Mouse (Mus musculus) midbrain, embryonic 13.5 days (tissue): ENCODE data around the gene Chrna1. TPM values are rescaled to one million over a fixed set of nuclear protein-coding genes. Genes with fewer than 3 reads are reported as not detected.
"Not testable (repeated sequence)": the region's sequence is repeated elsewhere in the genome, so short reads cannot be mapped to it uniquely, and the experiment has no call there.

Experiments
- ATAC-seq: fragments of 200-750 bp; cut with Nextera tagmentation; 2 replicates; pipeline ENCODE4 v1.8.0; 2017; ENCODE audit warnings: mild to moderate bottlenecking, moderate TSS enrichment, moderate library complexity
- H3K27ac ChIP-seq: fragments of 300-500 bp; sonication (generic); 2 replicates; pipeline ENCODE4 v1.5.1; 2015; ENCODE audit warnings: inconsistent platforms, mild to moderate bottlenecking, moderate library complexity
- H3K27me3 ChIP-seq: fragments of 300-500 bp; sonication (generic); 2 replicates; pipeline ENCODE4 v1.6.1; 2015; ENCODE audit warnings: mild to moderate bottlenecking, inconsistent platforms
- H3K36me3 ChIP-seq: fragments of 300-500 bp; sonication (generic); 2 replicates; pipeline ENCODE4 v1.6.1; 2015; ENCODE audit warnings: mild to moderate bottlenecking, inconsistent platforms
- H3K4me1 ChIP-seq: fragments of 300-500 bp; sonication (generic); replicated peaks from 2 replicates; pipeline ENCODE4 v1.6.1; 2015; ENCODE audit warnings: inconsistent platforms
- H3K4me2 ChIP-seq: fragments of 300-500 bp; sonication (generic); replicated peaks from 2 replicates; pipeline ENCODE4 v1.6.1; 2015; ENCODE audit warnings: moderate library complexity, mild to moderate bottlenecking, inconsistent platforms
- H3K4me3 ChIP-seq: fragments of 300-500 bp; sonication (generic); replicated peaks from 2 replicates; pipeline ENCODE4 v1.5.1; 2015; ENCODE audit warnings: mild to moderate bottlenecking, inconsistent platforms
- H3K9ac ChIP-seq: fragments of 300-500 bp; sonication (generic); replicated peaks from 2 replicates; pipeline ENCODE4 v1.6.1; 2015; ENCODE audit warnings: mild to moderate bottlenecking, inconsistent platforms
- H3K9me3 ChIP-seq: fragments of 300-500 bp; sonication (generic); 2 replicates; pipeline ENCODE4 v1.6.1; 2016; ENCODE audit warnings: mild to moderate bottlenecking, inconsistent platforms
- WGBS: fragments of 180-500 bp; shearing (Covaris S2); methylation state at CpG from one replicate; pipeline ENCODE4 v1.1.7; 2015; 5-methylcytosine and 5-hydroxymethylcytosine counted together
- polyA plus RNA-seq: library from polyadenylated mRNA; unstranded; fragments of >200 nt; fragmentation: Nextera tagmentation; extraction: Ambion mirVana; gene quantifications from 2 replicates; pipeline ENCODE4 v1.2.1, GENCODE M21; 2015

The Chrna1 gene
- polyA plus RNA-seq, 1 experiment from 2014 or later: 0.12 TPM

GRCm38 (mm10) chr2:73571304-73571703 is 8.8 kb downstream of the Chrna1 start:
- Histone ChIP-seq H3K27me3 (peaks cover 20% of the 10 kb centered on the region), H3K9ac (no peak overlapping the region), H3K4me1 (peaks cover 11% of the 10 kb centered on the region), H3K4me3 (no peak overlapping the region), H3K4me2 (no peak overlapping the region), H3K36me3 (no peaks in the 10 kb centered on the region), H3K9me3 (no peaks in the 10 kb centered on the region), H3K27ac (no peak overlapping the region)
- no peak for ATAC-seq
- WGBS: 95% methylated on average over 9 of the region's 9 CpGs

DNA sequence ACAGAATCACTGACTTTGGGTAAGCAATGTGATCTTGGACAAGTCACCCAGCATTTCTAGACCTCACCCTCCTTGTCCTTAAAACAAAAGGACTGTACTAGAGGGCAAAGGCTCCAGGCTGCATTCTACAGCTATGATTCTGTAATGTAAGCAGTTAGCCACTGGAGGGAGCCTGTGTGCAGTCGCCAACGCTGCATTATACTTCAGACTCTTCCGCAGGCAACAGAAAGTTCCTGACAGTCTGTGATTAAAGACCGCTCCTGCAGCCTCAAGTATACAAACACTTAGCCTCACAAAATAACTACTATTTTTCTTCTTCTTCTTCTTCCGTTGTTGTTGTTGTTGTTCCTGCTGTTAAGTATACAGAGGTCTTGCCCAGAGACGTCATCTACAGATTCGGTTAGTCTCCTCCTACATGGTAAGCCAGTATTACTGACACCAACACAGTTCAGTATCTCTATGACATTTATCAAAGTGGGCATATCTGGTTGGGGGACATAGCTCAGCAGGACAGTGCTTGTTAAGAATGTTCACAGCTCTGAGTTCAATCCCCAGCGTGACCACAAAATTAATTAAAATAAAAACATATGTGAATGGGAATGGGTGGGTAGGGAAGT is 13.0 kb downstream of the Chrna1 start:
- ATAC-seq: 0 out of 2 replicates have a peak, but pooled peaks have one; percentile 37
- no peak overlapping the region for H3K4me3 ChIP-seq
- no peaks in the 10 kb centered on the region for H3K9me3 ChIP-seq
- H3K27me3 ChIP-seq: peaks cover 17% of the 10 kb centered on the region
- 30% methylated on average over 8 of the region's 8 CpGs for WGBS
- no peak overlapping the region for H3K27ac ChIP-seq
- H3K4me2 ChIP-seq: peak overlapping the region; percentile 29; the same call in 1 of the 2 replicates
- H3K36me3 ChIP-seq: no peaks in the 10 kb centered on the region
- H3K4me1 ChIP-seq: peaks cover 12% of the 10 kb centered on the region
- no peak overlapping the region for H3K9ac ChIP-seq

DNA sequence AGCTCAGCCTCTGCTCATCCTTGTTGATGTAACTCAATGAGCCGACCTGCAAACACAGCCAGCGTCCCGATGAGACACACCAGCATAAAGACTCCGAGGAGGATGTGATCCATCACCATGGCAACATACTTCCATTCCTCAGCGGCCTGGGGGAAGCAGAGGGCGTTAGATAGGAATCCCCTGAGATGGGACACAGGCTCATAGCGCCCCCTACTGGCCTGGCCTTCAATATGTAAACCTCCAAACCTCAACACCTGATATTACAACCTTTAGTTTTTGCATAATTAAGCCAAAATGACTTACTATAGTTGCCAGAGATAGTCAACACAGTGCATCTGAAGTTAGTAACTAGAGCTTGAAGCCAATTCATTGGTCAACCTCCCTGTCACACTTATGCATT is 14.0 kb downstream of the Chrna1 start:
- no peak overlapping the region for H3K4me2 ChIP-seq
- ATAC-seq: no peak
- 10% methylated on average over 7 of the region's 7 CpGs for WGBS
- no peaks in the 10 kb centered on the region for H3K36me3 ChIP-seq
- H3K27ac ChIP-seq: no peak overlapping the region
- H3K4me1 ChIP-seq: peaks cover 18% of the 10 kb centered on the region
- no peak overlapping the region for H3K9ac ChIP-seq
- H3K4me3 ChIP-seq: no peak overlapping the region
- H3K9me3 ChIP-seq: no peaks in the 10 kb centered on the region
- peaks cover 17% of the 10 kb centered on the region for H3K27me3 ChIP-seq

- no peak for ATAC-seq
- H3K9ac ChIP-seq: no peak overlapping the region
- no peaks in the 10 kb centered on the region for H3K9me3 ChIP-seq
- H3K4me1 ChIP-seq: peaks cover 18% of the 10 kb centered on the region
- H3K36me3 ChIP-seq: no peaks in the 10 kb centered on the region
- H3K4me3 ChIP-seq: no peak overlapping the region
- WGBS: 82% methylated on average over 7 of the region's 7 CpGs
- H3K27ac ChIP-seq: no peak overlapping the region
- H3K4me2 ChIP-seq: no peak overlapping the region
- H3K27me3 ChIP-seq: peaks cover 13% of the 10 kb centered on the region; the same call in 1 of the 2 replicates
Measured at GRCm38 (mm10) chr2:73563690-73564089, 16.4 kb downstream of the Chrna1 start.

- 96% methylated on average over 9 of the region's 9 CpGs for WGBS
- Histone ChIP-seq H3K4me2 (no peak overlapping the region), H3K9me3 (no peaks in the 10 kb centered on the region), H3K4me3 (no peak overlapping the region), H3K36me3 (no peaks in the 10 kb centered on the region), H3K27me3 (peaks cover 5% of the 10 kb centered on the region; the same call in 1 of the 2 replicates), H3K27ac (no peak overlapping the region), H3K4me1 (peaks cover 18% of the 10 kb centered on the region), H3K9ac (no peak overlapping the region)
- no peak for ATAC-seq
Measured at GRCm38 (mm10) chr2:73562656-73563055, 17.5 kb downstream of the Chrna1 start.

DNA sequence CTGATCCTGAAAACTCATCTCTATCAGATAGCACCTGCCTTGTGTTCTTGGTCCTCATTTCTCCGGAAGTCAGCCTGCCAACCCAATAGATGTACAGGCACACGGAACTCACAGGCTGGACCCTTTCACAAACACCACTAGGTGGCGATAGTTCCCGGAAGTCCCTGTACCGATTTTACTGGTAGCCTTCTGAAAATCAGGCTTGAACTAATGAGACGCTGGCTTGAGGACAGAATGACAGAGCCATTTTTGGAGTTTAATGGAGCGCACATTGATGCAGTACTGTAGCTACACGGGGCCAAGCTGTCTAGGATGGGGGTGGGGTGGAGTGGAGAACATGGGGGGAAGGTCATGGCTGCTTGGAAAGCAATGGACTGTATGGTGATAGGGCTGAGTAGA is 18.5 kb downstream of the Chrna1 start:
- H3K9ac ChIP-seq: no peak overlapping the region
- no peaks in the 10 kb centered on the region for H3K36me3 ChIP-seq
- peaks cover 17% of the 10 kb centered on the region for H3K4me1 ChIP-seq
- H3K27me3 ChIP-seq: peaks cover 5% of the 10 kb centered on the region; the same call in 1 of the 2 replicates
- peak overlapping the region; percentile 62 for H3K4me2 ChIP-seq
- ATAC-seq: peak; percentile 61
- no peak overlapping the region for H3K27ac ChIP-seq
- 4% methylated on average over 8 of the region's 8 CpGs for WGBS
- H3K4me3 ChIP-seq: peak overlapping the region; percentile 40
- no peaks in the 10 kb centered on the region for H3K9me3 ChIP-seq

DNA sequence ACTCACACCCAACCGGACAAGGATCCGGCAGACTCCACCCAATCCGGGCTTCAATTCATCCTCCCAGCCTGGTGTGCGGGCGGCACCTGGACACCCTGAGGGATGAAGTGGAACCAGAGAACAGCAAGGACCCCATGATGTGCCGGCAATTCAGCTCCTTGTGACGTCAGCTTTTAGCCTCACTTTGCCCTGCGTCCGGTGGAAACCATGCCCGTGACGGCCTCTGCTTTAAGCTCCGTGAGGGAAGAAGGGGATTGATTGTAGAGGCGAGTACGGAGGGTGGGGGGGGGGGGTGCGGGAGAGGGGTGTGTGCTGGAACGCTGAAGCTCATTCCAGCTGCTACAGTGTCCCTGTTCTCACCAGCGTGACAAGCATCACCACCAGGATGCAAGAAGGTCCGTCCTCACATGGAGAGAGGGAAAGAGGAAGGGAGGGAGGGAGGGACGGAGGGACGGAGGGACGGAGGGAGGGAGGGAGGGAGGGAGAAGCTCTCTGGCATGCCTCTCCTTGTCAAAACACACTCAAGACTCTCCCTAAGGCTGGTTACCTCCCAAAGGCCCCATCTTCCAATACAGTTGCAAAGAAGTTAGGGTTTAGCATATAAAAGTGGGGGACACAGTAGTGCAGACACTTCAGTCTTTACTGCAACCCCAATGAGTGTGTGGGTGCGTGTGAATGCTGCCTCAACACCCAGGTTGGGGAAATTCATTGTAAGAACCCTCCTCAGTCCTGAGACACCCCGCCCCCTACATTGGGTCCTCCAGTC is 19.1 kb downstream of the Chrna1 start:
- Histone ChIP-seq H3K36me3 (no peaks in the 10 kb centered on the region), H3K4me3 (peak overlapping the region; percentile 40), H3K9me3 (no peaks in the 10 kb centered on the region), H3K4me1 (peaks cover 11% of the 10 kb centered on the region), H3K4me2 (peak overlapping the region; percentile 62), H3K27me3 (peaks cover 5% of the 10 kb centered on the region; the same call in 1 of the 2 replicates), H3K27ac (no peak overlapping the region), H3K9ac (peak overlapping the region; percentile 50)
- under 1% methylated on average over 21 of the region's 23 CpGs for WGBS
- ATAC-seq: peak; percentile 86

DNA sequence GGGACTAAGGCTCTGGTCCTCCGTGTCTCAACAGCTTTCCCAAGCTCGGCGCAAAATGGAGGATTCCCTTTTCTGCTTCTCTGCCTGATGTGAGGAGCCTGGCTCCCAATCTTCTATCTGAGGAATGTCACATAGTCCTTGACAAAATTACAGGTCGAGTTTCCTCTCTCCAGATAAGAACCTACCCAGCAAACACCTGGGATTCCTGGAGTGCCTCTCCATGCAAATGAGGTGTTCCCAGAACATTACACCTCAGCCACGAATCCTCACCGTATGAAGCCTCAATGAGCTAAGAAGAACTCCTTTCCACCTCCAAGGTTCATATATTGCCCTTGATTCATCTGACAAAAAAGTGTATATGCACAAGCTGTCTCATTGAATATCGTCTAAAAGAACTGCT is 19.7 kb downstream of the Chrna1 start:
- Histone ChIP-seq H3K4me3 (peak overlapping the region; percentile 40), H3K9me3 (no peaks in the 10 kb centered on the region), H3K4me1 (peaks cover 8% of the 10 kb centered on the region; the same call in 1 of the 2 replicates), H3K36me3 (no peaks in the 10 kb centered on the region), H3K27ac (no peak overlapping the region), H3K4me2 (peak overlapping the region; percentile 62), H3K9ac (peak overlapping the region; percentile 50), H3K27me3 (peaks cover 5% of the 10 kb centered on the region; the same call in 1 of the 2 replicates)
- 41% methylated on average over 7 of the region's 7 CpGs for WGBS
- ATAC-seq: no peak

DNA sequence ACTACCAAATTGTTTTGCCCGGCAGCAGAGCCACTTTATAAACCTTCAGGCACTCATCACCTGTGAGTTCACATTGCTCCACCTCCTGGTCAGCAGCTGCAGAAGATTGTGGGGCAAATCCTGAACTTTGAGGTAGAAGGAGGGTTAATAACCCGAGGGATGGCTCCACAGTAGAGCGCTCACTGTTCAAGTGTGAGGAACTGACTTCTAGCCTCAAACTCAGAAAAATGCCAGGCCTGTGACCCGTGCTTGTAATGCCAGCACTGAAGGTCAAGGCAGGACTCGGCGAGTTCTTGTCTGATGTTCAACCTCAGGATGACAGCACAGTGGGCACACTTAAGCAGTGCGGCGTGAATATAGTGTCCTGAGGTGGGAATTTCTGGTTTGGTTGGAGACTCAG is 22.2 kb downstream of the Chrna1 start:
- H3K4me1 ChIP-seq: peaks cover 8% of the 10 kb centered on the region; the same call in 1 of the 2 replicates
- 86% methylated on average over 8 of the region's 8 CpGs for WGBS
- no peak overlapping the region for H3K9ac ChIP-seq
- no peak overlapping the region for H3K4me3 ChIP-seq
- H3K9me3 ChIP-seq: no peaks in the 10 kb centered on the region
- no peaks in the 10 kb centered on the region for H3K36me3 ChIP-seq
- no peak overlapping the region for H3K27ac ChIP-seq
- no peak overlapping the region for H3K4me2 ChIP-seq
- peaks cover 5% of the 10 kb centered on the region; the same call in 1 of the 2 replicates for H3K27me3 ChIP-seq
- ATAC-seq: no peak

GRCm38 (mm10) chr2:73557061-73557460 is 23.1 kb downstream of the Chrna1 start:
- H3K9me3 ChIP-seq, H3K4me3 ChIP-seq, ATAC-seq, H3K4me2 ChIP-seq, H3K9ac ChIP-seq, H3K4me1 ChIP-seq, H3K27me3 ChIP-seq, H3K27ac ChIP-seq, H3K36me3 ChIP-seq: not testable (repeated sequence)
- WGBS: 96% methylated on average over 3 of the region's 3 CpGs

GRCm38 (mm10) chr2:73554389-73554788 is 25.7 kb downstream of the Chrna1 start:
- ATAC-seq: no peak
- 82% methylated on average over 3 of the region's 3 CpGs for WGBS
- Histone ChIP-seq H3K36me3 (no peaks in the 10 kb centered on the region), H3K9ac (no peak overlapping the region), H3K9me3 (no peaks in the 10 kb centered on the region), H3K4me3 (no peak overlapping the region), H3K4me2 (no peak overlapping the region), H3K27ac (no peak overlapping the region), H3K27me3 (no peaks in the 10 kb centered on the region), H3K4me1 (no peaks in the 10 kb centered on the region)

- Histone ChIP-seq H3K4me1 (no peaks in the 10 kb centered on the region), H3K9me3 (no peaks in the 10 kb centered on the region), H3K9ac (no peak overlapping the region), H3K4me2 (no peak overlapping the region), H3K36me3 (no peaks in the 10 kb centered on the region), H3K27ac (no peak overlapping the region), H3K27me3 (peaks cover 8% of the 10 kb centered on the region; the same call in 1 of the 2 replicates), H3K4me3 (no peak overlapping the region)
- ATAC-seq: no peak
- 79% methylated on average over 3 of the region's 3 CpGs for WGBS
Measured at GRCm38 (mm10) chr2:73552926-73553325, 27.2 kb downstream of the Chrna1 start.
